Mouse (Mus musculus): Measurements from ENCODE around the gene Fntb. TPM values are rescaled to one million over a fixed set of nuclear protein-coding genes. Genes with fewer than 3 reads are reported as not detected.
"Not testable (repeated sequence)": the region's sequence is repeated elsewhere in the genome, so short reads cannot be mapped to it uniquely, and the experiment has no call there.

The Fntb gene
- polyA plus RNA-seq, 1 experiment from 2014 or later: 4.9 TPM

DNA sequence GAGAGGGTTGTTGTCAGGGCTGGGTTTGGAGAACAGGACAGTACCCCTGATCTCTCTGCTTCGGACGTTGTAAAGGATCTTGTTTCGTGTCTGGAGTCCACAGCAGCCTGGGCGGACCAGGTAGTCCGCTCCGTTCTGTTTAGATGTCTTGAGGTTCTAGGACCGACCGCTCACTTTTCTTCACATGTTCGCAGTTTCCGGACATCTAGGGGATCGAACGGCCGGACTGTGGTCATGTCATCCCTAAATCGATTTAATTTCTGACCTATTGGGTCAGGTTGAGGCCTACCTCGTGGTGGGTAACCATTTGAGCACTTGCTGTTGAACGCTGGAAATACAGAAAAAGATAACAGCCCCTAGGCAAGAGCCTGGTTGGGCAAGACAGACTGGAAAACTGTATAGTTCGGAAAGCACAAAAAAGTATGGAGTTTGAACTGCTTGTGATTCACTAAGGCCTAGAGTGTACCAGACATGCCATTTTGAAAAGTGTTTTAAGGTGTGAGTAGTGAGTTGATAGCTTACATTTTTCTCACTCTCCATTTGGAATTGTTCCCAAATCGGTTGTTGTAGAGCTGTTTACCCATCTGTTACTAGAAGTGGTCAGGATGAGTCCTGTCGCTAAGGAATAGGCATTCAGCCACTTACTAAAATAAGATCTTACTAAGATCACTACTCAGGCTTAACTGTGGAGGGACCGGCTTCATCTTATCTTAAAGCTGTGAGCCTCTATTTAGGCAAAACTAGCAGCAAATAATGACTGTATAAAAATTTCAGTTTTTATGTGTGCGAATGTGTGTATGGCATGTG is 72.7 kb downstream of the Fntb start:
- Histone ChIP-seq H3K79me2 (ENCODE audit: inconsistent target) (peaks cover 7% of the 10 kb centered on the region; the same call in 1 of the 2 replicates), H3K36me3 (ENCODE audit: inconsistent target) (no peaks in the 10 kb centered on the region), H3K27ac (peak overlapping the region; percentile 43), H3K4me3 (ENCODE audit: inconsistent target) (peak overlapping the region; percentile 89)
- whole genome bisulfite sequencing (ENCODE audit: missing documents): 14% methylated on average over 21 of the region's 21 CpGs

DNA sequence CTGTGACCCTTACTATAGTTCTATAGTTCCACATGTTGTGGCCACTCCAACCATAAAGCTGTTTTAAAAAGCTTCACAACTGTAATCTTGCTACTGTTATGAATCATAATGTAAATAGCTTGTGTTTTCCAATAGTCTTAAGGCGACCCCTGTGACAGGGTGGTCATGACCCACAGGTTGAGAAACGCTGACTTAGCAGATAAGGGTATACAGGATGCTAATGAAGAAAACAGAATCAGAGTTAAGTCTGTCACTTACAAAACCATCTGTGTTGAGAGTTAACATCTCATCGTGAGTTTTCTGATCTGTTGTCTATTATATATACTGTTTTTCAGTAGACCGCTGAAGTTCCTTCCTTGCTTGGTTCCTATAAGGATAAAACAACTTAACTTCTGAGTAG is 73.9 kb downstream of the Fntb start:
- no peak overlapping the region for H3K4me3 ChIP-seq (ENCODE audit: inconsistent target)
- no peaks in the 10 kb centered on the region for H3K36me3 ChIP-seq (ENCODE audit: inconsistent target)
- WGBS (ENCODE audit: missing documents): 100% methylated on average over 4 of the region's 4 CpGs
- peaks cover 7% of the 10 kb centered on the region; the same call in 1 of the 2 replicates for H3K79me2 ChIP-seq (ENCODE audit: inconsistent target)
- no peak overlapping the region for H3K27ac ChIP-seq

DNA sequence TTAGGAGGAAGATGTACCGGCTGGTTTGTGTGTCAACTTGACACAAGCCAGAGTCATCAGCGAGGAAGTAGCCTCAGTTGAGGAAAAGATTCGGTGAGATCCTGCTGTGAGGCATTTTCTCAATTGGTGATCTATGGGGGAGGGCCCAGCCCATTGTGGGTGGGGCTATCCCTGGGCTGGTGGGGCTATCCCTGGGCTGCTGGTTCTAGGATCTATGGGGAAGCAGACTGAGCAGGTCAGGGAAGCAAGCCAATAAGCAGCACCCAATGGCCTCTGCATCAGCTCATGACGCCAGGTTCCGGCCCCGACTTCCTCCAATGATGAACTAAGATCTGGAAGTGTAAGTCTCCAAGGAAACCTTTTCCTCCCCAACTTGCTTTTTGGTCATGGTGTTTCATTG is 74.7 kb downstream of the Fntb start:
- H3K27ac ChIP-seq: no peak overlapping the region
- peaks cover 7% of the 10 kb centered on the region; the same call in 1 of the 2 replicates for H3K79me2 ChIP-seq (ENCODE audit: inconsistent target)
- H3K36me3 ChIP-seq (ENCODE audit: inconsistent target): no peaks in the 10 kb centered on the region
- WGBS (ENCODE audit: missing documents): 100% methylated on average over 6 of the region's 6 CpGs
- H3K4me3 ChIP-seq (ENCODE audit: inconsistent target): no peak overlapping the region

DNA sequence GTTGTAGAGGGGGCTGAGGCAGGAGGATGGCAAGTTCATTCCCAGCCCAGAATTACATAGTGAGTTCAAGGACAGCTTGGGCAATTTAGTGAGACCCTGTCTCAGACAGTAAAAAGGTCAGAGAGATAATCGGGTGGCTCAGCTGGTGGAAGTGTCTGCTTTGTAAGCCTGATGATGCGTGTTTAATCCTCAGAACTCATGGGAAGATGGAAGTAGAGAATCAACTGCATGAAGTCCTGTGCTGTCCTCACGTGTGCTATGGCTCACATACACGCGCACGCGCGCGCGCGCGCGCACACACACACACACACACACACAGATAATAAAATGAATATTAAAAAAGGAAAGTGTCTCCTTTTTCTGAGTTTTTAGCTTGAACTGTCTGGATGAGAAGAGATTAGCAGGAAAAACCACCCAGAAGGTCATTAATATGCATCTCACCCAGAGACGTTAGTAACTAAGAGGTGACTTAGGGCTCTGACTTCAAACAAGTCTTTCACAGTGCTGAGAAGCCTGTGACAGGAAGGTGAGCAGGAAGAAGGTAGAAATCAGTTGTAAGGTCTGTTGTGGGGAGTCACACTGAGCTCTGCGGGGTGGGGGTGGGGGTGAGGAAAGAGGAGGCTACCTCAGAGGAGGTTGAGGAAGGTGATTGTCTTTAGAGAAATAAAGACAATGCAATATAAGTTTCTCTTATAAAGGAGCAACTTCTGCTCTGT is 79.1 kb downstream of the Fntb start:
- H3K27ac ChIP-seq: no peak overlapping the region
- no peak overlapping the region for H3K4me3 ChIP-seq (ENCODE audit: inconsistent target)
- 94% methylated on average over 15 of the region's 15 CpGs for WGBS (ENCODE audit: missing documents)
- H3K36me3 ChIP-seq (ENCODE audit: inconsistent target): no peaks in the 10 kb centered on the region
- no peaks in the 10 kb centered on the region for H3K79me2 ChIP-seq (ENCODE audit: inconsistent target)

DNA sequence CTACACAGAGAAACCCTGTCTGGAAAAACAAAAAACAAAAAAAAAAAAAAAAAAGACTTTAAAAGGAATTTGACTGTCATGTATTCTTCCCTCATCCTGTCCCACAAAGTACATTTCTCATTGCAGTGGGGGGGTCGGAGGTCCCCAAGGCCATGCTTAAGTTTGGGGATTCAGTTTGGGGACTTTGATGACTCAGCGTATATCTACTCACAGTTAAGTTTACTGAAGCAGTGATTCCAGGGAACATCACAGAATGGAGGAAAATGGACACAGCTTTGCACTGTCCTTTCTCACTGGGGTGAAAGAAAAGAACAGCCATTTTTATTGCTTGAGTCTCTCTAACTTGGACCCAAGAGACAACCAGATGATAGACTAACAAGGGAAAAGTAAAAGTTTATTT is 87.0 kb downstream of the Fntb start:
- H3K79me2 ChIP-seq (ENCODE audit: inconsistent target): no peaks in the 10 kb centered on the region
- no peaks in the 10 kb centered on the region for H3K36me3 ChIP-seq (ENCODE audit: inconsistent target)
- no peak overlapping the region for H3K27ac ChIP-seq
- 97% methylated on average over 2 of the region's 2 CpGs for WGBS (ENCODE audit: missing documents)
- H3K4me3 ChIP-seq (ENCODE audit: inconsistent target): no peak overlapping the region

DNA sequence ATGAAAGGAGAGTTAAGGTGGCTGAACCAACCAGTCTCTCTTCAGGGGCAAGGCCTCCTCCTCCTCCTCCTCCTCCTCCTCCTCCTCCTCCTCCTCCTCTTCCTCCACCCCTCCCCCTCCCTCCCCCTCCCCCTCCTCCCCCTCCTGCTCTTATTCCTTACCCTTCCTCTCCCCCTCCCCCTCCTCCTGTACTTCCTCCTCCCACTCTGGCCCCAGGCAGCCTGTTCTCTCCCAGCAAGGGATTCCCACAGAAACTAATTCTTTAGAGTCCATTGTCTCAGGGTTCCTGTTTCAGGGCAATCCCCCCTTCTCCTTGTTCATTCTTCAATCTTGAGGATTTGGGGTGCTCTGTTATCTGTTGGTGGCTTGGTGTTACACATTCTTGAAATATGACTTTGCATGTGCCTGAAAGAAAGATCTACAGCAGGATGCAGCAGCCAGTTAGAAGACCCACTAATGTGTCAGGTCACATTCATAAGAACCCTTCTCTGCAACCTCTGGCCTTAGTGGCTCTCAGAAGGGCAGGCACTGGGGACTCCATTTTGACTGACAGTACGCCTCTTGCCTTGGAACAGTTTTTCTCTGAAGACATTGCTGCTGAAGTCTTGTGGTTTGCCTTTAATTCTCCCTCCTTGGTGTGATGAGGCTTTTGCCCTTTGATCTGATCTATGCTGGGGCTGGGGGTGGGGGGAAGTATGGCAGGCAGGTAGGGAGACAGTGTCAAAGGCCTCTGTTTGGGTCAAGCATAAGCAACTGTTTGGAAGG is 88.2 kb downstream of the Fntb start:
- Histone ChIP-seq H3K36me3 (ENCODE audit: inconsistent target) (no peaks in the 10 kb centered on the region), H3K4me3 (ENCODE audit: inconsistent target) (no peak overlapping the region), H3K27ac (no peak overlapping the region), H3K79me2 (ENCODE audit: inconsistent target) (no peaks in the 10 kb centered on the region)
- WGBS (ENCODE audit: missing documents): 86% methylated on average over 1 of the region's 1 CpGs

DNA sequence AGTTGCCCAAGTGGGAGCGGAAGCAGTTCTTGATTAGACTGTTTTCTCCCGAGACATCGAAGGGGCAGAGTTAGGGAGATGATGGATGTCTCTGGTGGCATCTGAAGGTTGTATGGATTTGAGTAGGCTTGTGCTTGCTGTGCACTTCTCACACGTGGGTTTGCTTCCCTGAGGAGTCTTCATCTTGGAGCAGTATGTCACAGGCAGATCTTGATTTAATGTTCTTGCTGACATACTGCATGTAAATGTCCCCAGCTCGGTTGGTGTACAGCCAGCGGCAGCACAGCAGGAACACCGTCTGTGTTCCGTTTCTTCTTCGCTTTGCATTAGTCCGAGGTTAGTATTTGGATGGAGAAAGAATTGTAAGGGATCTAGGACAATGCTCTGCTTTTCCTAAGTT is 91.7 kb downstream of the Fntb start:
- Histone ChIP-seq H3K79me2 (ENCODE audit: inconsistent target) (no peaks in the 10 kb centered on the region), H3K27ac (no peak overlapping the region), H3K36me3 (ENCODE audit: inconsistent target) (no peaks in the 10 kb centered on the region), H3K4me3 (ENCODE audit: inconsistent target) (no peak overlapping the region)
- 93% methylated on average over 10 of the region's 10 CpGs for WGBS (ENCODE audit: missing documents)

DNA sequence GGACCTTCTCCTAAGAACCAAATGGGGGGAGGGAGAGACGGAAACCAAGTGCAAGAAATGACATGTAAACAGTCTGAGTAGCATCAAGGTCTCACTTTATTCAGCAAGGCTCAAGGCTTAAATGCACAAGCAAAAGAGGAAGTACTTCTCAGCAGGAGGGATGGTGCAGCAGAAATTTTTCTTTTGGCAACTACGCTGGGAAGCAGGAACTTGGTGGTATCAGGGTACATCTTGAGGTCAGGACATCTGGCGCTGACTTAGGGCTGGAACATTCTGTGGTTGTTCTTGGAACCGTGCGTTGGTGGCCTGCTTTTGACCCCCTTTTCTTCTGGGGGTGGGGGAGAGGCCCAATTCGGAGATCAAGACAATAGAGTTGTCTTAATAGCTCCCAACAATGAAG is 93.4 kb downstream of the Fntb start:
- H3K36me3 ChIP-seq (ENCODE audit: inconsistent target); H3K27ac ChIP-seq; H3K4me3 ChIP-seq (ENCODE audit: inconsistent target); H3K79me2 ChIP-seq (ENCODE audit: inconsistent target): not testable (repeated sequence)
- WGBS (ENCODE audit: missing documents): 88% methylated on average over 6 of the region's 6 CpGs

DNA sequence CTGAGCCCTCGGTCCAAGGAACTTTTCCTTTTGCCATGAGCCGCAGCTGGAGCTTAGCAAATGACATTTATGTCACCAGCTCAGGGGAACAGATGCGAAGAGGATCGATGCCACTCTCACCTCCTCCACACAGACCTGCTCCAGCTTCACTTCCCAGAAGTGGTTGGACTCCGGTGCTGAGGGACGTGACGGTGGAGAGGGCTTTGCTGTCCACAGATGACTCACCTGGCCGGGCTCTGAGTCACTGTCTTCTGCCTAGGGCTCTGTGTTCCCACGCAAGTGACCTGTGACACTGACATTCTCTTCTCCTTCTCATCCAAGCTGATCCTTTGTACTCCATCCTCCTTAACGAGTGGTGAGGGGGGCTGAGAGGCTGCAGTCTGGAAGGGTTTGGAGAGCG is 98.3 kb downstream of the Fntb start:
- Histone ChIP-seq H3K27ac (no peak overlapping the region), H3K36me3 (ENCODE audit: inconsistent target) (no peaks in the 10 kb centered on the region), H3K79me2 (ENCODE audit: inconsistent target) (no peaks in the 10 kb centered on the region), H3K4me3 (ENCODE audit: inconsistent target) (no peak overlapping the region)
- 92% methylated on average over 11 of the region's 11 CpGs for WGBS (ENCODE audit: missing documents)

DNA sequence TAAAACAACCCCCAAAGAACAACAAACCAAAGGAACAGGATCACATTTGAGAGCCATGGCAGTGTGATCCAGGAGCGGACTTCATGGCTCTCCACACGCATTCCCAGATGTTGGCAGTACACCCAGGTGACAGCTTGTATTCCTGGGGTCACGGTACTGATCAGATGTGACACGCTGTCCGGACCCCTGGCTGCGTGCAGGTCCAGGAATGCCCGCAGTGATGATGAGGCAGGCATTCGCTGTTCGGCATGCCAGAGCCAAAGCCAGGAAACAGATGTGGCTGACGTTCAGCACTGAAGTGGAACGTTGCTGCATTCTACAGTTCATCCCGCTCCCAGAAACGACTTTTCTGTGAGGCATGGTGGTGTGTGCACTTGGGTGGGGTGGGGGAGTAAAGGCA is 99.9 kb downstream of the Fntb start:
- Histone ChIP-seq H3K4me3 (ENCODE audit: inconsistent target) (no peak overlapping the region), H3K79me2 (ENCODE audit: inconsistent target) (no peaks in the 10 kb centered on the region), H3K27ac (no peak overlapping the region), H3K36me3 (ENCODE audit: inconsistent target) (no peaks in the 10 kb centered on the region)
- 92% methylated on average over 13 of the region's 13 CpGs for WGBS (ENCODE audit: missing documents)

DNA sequence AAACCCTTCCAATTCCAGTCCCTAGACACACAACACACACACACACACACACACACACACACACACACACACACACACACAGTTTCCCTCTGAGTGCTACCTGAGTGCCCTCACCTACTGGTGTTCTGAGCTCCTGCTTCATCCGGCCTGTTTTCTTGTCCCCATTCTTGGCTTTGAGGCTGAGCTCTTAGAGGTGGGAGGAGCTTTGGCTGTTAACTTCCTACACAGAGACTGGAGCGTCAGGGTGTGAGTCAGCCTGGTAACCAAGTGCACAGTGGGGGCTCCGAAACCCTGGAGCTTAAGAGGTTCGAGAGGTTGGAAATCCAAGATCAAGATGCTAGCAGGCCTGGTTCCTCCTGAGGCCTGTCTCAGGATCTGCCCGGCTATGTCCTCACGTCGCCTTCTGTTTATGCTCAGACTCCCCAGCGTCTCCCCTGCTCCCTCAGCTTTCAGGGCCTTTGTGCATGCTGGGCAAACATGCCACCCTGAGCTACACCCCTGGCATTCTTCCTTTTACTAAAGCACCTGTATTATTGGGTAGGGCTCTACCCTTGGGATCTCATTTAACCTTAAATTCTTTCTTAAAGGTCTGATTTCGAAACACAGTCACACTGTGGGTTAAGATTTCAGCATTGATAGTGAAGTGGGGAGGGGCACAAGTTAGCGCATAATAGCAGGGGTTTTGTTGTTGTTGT is 102.3 kb downstream of the Fntb start:
- WGBS (ENCODE audit: missing documents): 76% methylated on average over 10 of the region's 10 CpGs

DNA sequence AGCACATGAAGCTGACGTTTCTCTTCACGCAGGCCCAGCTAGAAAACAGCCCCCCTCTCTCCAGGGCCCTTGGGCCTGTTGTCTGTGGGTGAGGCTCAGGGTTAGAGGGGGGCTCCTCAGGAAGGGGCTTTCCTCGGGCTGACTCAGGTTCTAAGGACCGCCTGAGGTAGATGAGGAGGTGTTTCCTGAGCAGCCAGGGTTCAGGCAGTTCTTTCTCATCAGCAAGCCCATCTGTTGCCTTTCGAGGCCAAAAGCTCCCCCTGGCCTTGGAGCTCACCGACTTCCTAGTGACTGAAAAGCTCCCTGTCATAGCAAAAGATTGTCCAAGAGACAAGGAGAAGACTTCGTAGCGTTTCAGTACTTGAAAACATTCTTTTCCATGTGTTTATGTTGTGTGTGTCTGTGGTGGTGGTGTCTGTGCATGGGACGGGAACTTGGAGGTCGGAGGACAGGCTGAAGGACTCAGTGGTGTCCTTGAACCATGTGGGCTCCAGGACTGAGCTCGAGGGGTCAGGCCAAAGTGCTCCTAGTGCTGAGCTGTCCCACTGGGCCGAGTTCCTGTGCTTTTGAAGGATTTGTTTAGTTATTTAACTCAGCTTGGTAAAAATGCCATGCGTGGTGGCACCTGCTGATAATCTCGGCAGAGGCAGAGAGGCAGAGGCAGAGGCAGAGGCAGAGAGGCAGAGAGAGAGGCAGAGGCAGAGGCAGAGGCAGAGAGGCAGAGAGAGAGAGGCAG is 103.2 kb downstream of the Fntb start:
- Histone ChIP-seq H3K4me3 (ENCODE audit: inconsistent target) (no peak overlapping the region), H3K36me3 (ENCODE audit: inconsistent target) (no peaks in the 10 kb centered on the region), H3K27ac (no peak overlapping the region), H3K79me2 (ENCODE audit: inconsistent target) (no peaks in the 10 kb centered on the region)
- WGBS (ENCODE audit: missing documents): 82% methylated on average over 14 of the region's 14 CpGs

More for the DNA sequence above, 102.3 kb downstream of the Fntb start:
- Histone ChIP-seq H3K27ac (no peak overlapping the region), H3K36me3 (ENCODE audit: inconsistent target) (no peaks in the 10 kb centered on the region), H3K4me3 (ENCODE audit: inconsistent target) (no peak overlapping the region), H3K79me2 (ENCODE audit: inconsistent target) (no peaks in the 10 kb centered on the region)

DNA sequence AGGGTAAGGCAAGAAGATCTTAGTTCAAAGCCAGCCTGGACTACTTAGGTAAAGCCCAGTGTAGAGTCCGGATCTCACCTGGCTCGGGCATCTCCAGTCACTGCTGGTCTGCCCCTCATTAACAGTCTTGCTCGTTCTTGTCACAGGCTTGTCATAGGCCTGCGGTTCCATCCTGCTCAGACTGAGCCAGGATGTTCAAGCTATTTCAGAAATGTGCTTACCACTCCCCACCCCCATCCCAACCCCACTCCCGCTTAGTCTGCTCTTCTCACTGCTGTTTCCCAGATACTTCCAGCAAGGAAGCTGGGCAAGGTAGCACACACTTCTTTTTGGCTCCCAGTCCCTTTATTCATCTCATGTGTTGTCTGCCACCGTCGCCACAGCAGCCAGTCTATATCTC is 104.2 kb downstream of the Fntb start:
- WGBS (ENCODE audit: missing documents): 97% methylated on average over 7 of the region's 7 CpGs
- H3K4me3 ChIP-seq (ENCODE audit: inconsistent target): no peak overlapping the region
- no peaks in the 10 kb centered on the region for H3K79me2 ChIP-seq (ENCODE audit: inconsistent target)
- no peak overlapping the region for H3K27ac ChIP-seq
- H3K36me3 ChIP-seq (ENCODE audit: inconsistent target): no peaks in the 10 kb centered on the region
